Mouse (Mus musculus) cerebellum, adult 2 months (tissue): Measurements from ENCODE around the gene Arhgap15. TPM values are rescaled to one million over a fixed set of nuclear protein-coding genes. Genes with fewer than 3 reads are reported as not detected.
A peak's percentile ranks its signal among the peaks of the same experiment; 100 is the strongest.

Experiments
- DNase-seq, 2 experiments: peaks; one replicate each; pipeline ENCODE4 v3.0.0; 2021
- H3K27ac ChIP-seq: fragments of 200-500 bp; 2 replicates; pipeline ENCODE4 v1.5.1; 2012; ENCODE audit warnings: low read length, control low read depth, inconsistent platforms; ENCODE audit not compliant: insufficient read depth
- H3K27me3 ChIP-seq: fragments of 200-500 bp; 2 replicates; pipeline ENCODE4 v1.6.1; 2012; ENCODE audit warnings: inconsistent platforms, mild to moderate bottlenecking, low read length, moderate library complexity; ENCODE audit not compliant: control insufficient read depth, insufficient read depth
- H3K4me1 ChIP-seq: fragments of 200-500 bp; 2 replicates; pipeline ENCODE4 v1.6.1; 2011; ENCODE audit warnings: low read length; ENCODE audit not compliant: control insufficient read depth, insufficient read depth
- H3K4me3 ChIP-seq: fragments of 200-500 bp; replicated peaks from 2 replicates; pipeline ENCODE3; 2011; ENCODE audit warnings: mild to moderate bottlenecking, low read depth, low read length, control low read depth; ENCODE audit not compliant: insufficient read depth
- CTCF ChIP-seq: fragments of 200-500 bp; IDR thresholded peaks from 2 replicates; pipeline ENCODE4 v1.5.1; 2011; ENCODE audit warnings: low read depth, mild to moderate bottlenecking, control low read depth, low read length, moderate library complexity, borderline replicate concordance; ENCODE audit not compliant: insufficient read depth
- POLR2A ChIP-seq: fragments of 200-500 bp; IDR thresholded peaks from 2 replicates; pipeline ENCODE4 v1.6.1; 2011; ENCODE audit warnings: low read length, control low read depth, borderline replicate concordance; ENCODE audit not compliant: insufficient read depth
- WGBS: fragments of 180-500 bp; shearing (Covaris S2); methylation state at CpG from one replicate; pipeline ENCODE4 v1.1.7; 2018; 5-methylcytosine and 5-hydroxymethylcytosine counted together
- polyA plus RNA-seq: library from polyadenylated mRNA; depleted of rRNA; stranded (reverse); fragments of >200 nt; gene quantifications from 2 replicates; pipeline ENCODE4 v1.2.3, GENCODE M21; 2012

Gene Arhgap15
- polyA plus RNA-seq, 1 experiment, result 2.3 TPM

GRCm38 (mm10) chr2:43816788-43817581 is 68.4 kb downstream of the Arhgap15 start:
- no peak for TF ChIP-seq CTCF
- no peak for TF ChIP-seq POLR2A
- peak; percentile 76 to 80 for DNase-seq
- Histone ChIP-seq H3K4me3 (no peak overlapping the region), H3K27me3 (no peaks in the 10 kb centered on the region), H3K27ac (no peak overlapping the region), H3K4me1 (peaks cover 6% of the 10 kb centered on the region; the same call in 1 of the 2 replicates)
- WGBS, result 26% methylated on average over 8 of the region's 8 CpGs

DNA sequence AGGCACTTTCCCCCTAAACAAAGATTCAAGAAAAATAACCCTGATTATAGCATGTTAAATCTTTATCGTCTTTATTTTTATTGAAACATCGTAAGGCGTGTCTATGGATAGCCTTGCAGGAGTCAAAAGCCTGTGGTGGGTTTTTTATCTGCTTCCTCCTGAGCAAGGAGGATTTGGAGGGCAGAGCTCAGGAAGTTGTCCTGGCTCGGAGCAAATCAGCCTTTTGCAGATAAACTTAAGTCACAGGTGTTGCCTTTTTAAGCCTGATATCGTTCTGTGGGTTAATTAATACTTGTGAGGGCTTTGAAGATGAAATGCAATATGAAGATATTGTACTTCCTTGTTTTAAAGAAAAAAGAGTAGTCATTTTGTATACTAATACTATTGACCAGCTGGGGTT is 87.3 kb downstream of the Arhgap15 start:
- H3K4me1 ChIP-seq, result no peaks in the 10 kb centered on the region
- H3K4me3 ChIP-seq, result no peak overlapping the region
- WGBS, result 92% methylated on average over 5 of the region's 5 CpGs
- no peaks in the 10 kb centered on the region for H3K27me3 ChIP-seq
- TF ChIP-seq CTCF, result no peak
- TF ChIP-seq POLR2A, result no peak
- no peak for DNase-seq
- H3K27ac ChIP-seq, result no peak overlapping the region

GRCm38 (mm10) chr2:43841644-43842043 is 93.0 kb downstream of the Arhgap15 start:
- Histone ChIP-seq H3K27ac (no peak overlapping the region), H3K27me3 (no peaks in the 10 kb centered on the region), H3K4me3 (no peak overlapping the region), H3K4me1 (peaks cover 2% of the 10 kb centered on the region; the same call in 1 of the 2 replicates)
- TF ChIP-seq POLR2A, result no peak
- no peak for TF ChIP-seq CTCF
- DNase-seq, result peak; percentile 17 to 49
- WGBS, result 25% methylated on average over 5 of the region's 5 CpGs

GRCm38 (mm10) chr2:43851195-43851594 is 102.6 kb downstream of the Arhgap15 start:
- no peaks in the 10 kb centered on the region for H3K27me3 ChIP-seq
- H3K27ac ChIP-seq, result no peak overlapping the region
- H3K4me1 ChIP-seq, result no peaks in the 10 kb centered on the region
- WGBS, result 52% methylated on average over 3 of the region's 3 CpGs
- no peak for DNase-seq
- TF ChIP-seq POLR2A, result no peak
- TF ChIP-seq CTCF, result peak; percentile 29; the same call in 1 of the 2 replicates
- H3K4me3 ChIP-seq, result no peak overlapping the region

GRCm38 (mm10) chr2:43862709-43863108 is 114.1 kb downstream of the Arhgap15 start:
- 90% methylated on average over 5 of the region's 5 CpGs for WGBS
- TF ChIP-seq CTCF (no peak), POLR2A (no peak)
- no peak overlapping the region for H3K27ac ChIP-seq

GRCm38 (mm10) chr2:43902403-43902973 is 153.9 kb downstream of the Arhgap15 start:
- H3K4me3 ChIP-seq, result no peak overlapping the region
- peak; percentile 65 to 74 for DNase-seq
- TF ChIP-seq POLR2A (no peak), CTCF (peak; percentile 81)
- H3K27me3 ChIP-seq, result no peaks in the 10 kb centered on the region
- no peak overlapping the region for H3K27ac ChIP-seq
- H3K4me1 ChIP-seq, result no peaks in the 10 kb centered on the region
- 11% methylated on average over 7 of the region's 7 CpGs for WGBS

More at GRCm38 (mm10) chr2:43862709-43863108, 114.1 kb downstream of the Arhgap15 start:
- Histone ChIP-seq H3K4me3 (no peak overlapping the region), H3K4me1 (no peaks in the 10 kb centered on the region), H3K27me3 (no peaks in the 10 kb centered on the region)
- no peak for DNase-seq

DNA sequence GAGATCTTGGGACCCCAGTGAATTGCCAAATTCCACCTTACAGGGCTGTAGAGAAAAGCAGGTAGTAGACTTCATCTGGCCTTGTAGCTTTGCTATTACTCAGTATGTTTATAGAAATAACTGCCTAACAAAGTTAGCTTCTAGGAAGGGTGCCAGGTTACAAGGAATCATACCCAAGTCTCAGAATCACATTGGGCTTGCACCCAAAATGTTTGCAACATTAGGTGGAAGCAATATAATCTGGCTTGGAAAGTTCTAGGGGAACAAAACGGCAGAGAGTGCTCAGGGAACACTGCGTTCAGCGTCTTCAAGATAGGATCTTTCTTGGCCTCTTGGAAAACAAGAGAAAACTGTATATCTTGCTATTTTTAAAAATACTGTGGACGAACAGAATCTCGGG is 158.9 kb downstream of the Arhgap15 start:
- no peak overlapping the region for H3K4me3 ChIP-seq

DNA sequence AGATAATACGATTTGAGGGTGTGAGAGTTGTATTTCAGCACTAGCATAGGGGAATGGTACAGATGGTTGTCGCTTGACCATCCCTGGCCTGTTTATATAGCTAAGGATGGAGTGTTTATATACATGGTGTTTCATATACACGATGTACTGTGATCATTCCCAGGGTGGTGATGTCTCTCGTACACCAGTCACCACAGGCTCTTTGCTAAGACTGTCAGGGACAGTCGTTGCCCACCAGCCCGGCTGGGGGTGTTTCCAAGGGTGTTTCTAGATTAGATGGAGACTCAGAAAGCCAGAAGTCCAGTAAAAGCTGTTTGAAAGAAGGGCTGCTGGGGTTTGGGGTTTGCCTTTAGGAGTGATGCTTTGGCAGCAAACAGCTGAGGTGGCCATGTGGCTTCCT is 165.5 kb downstream of the Arhgap15 start:
- Histone ChIP-seq H3K4me3 (no peak overlapping the region), H3K27me3 (no peaks in the 10 kb centered on the region), H3K27ac (no peak overlapping the region), H3K4me1 (no peaks in the 10 kb centered on the region)
- TF ChIP-seq CTCF, result no peak
- TF ChIP-seq POLR2A, result no peak
- no peak for DNase-seq
- 94% methylated on average over 6 of the region's 6 CpGs for WGBS

More for the DNA sequence above, 158.9 kb downstream of the Arhgap15 start:
- no peaks in the 10 kb centered on the region for H3K27me3 ChIP-seq
- 86% methylated on average over 5 of the region's 5 CpGs for WGBS
- no peaks in the 10 kb centered on the region for H3K4me1 ChIP-seq
- no peak overlapping the region for H3K27ac ChIP-seq
- no peak for TF ChIP-seq CTCF
- TF ChIP-seq POLR2A, result no peak
- no peak for DNase-seq
